Mouse (Mus musculus): Measurements from ENCODE around the gene Taf9.

The Taf9 gene

DNA sequence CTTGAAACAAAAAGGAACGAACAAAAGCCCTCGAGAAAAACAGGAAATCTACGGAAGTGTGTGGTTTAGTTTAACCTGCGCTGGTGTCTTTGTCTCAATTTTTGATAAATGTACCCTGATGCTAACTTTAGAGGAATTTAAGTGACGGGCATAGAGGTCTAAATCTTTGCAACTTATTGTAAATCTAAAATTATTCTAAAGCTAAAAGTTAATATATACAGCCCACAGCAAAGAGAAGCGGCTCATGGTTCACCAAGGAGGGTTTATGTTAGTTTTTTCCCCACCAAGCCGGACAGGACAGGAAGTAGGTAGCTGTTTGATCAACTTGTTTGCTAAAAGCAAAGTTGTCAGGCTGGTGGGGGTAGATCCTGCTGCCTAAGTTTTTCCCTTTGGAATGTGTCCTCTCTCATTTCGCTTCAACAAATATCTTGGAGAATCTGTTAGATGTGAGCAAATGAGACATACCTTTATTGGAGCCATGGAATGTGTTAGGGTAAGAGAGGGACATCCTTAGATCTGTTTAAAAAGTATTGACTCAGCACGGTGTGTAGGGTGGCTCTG is 18.9 kb downstream of the Taf9 start:
- no peak for DNase-seq

DNA sequence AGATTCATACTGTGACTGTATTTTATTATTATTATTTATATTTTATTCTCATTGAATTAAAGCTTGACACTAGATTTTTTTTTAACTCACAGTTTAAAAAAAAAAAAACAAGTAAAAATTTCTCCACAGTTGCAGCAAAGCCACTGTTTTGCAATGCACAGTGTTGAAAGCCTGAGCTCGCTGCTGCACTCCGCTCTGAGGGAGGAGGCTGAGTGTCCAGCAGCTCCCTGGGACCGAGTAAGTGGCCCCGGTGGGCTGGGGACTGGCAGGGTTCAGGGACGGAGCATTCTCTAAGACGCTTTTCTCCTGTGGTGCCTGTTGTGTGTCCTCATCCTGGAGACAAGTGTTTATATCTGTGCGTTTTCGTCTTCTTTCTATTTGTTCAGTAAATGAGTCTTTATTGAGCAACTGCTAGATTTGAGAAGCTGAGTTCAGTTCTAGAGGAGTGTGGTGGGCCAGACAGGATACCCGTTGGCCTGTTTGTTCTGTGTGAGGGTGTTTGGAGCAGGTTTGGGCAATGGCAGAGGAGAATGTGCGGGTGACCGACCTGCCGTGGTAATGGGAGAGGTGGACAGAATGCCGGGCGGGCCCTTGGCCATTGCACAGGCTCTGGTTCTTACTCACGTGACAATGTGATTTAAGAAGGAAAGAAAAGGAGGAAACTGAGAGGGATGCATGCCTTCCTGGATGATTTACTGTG is 24.7 kb downstream of the Taf9 start:
- no peak for DNase-seq

DNA sequence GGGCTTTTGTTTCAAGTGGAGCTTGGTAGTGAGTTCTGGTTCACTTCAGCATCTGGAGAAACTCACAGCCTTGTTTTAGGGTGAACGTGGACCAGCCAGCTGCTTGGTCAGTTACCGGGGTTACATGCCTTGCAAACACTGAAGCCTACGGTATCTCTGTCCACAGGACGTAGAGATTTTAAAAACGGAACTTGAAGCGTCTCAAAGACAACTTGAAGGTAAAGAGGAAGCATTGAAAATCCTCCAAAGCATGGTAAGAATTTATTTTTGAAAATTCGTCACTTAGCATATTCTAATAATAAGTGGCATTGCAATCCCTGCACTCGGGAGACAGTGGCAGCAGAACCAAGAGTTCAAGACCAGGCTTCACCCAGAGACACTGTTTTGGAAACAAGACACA is 30.2 kb downstream of the Taf9 start:
- DNase-seq = no peak

DNA sequence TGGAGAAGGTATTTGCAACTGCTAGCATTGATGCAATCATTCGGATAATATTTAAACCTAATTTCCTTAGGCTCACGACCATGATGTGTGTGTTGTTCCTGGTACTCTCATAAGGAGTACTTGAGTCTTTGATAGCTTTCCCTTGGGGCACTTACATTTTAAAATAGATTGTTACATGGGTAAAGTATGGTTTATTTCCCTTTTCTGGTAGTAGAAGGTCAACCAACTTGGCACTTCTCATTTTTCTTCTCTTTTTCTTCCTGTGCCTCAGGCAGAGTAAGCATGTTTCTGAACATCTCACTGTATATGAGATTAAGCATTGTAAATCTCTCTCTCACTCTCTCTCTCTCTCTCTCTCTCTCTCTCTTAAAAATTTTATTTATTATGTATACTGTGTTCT is 31.5 kb downstream of the Taf9 start:
- no peak for DNase-seq

DNA sequence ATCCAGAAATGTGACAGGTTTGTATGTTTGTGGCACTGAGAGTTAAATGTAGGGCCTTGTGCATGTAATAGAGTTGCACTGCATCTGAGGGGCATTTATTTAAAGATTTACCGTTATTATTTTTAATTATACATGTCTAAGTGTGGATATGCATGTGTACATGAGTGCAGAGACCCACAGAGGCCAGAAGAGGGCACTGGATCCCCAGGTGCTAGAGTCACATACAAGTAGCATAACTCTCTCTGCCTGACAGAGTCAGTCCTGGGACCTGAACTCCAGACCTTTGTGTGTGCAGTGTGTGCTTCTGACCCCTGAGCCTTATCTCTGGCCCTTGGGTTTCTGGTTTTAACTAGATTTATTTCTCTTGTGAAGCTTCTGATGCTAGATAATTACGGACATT is 33.0 kb downstream of the Taf9 start:
- DNase-seq = no peak

DNA sequence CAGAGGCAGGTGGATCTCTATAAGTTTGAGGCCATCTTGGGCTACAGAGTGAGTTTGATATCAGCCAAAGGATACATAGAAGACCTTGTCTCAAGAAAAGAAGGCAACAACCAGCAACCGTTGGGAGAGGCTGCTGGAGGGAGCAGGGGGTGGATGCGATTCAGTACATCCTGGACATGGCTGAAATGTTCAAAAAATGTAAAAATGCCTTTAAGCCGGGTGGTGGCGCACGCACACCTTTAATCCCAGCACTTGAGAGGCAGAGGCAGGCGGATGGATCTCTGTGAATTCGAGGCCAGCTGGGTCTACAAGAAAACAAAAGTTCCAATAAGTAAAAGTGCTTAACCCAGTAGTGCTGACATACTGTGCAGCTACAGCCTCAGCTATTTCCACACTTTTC is 36.1 kb downstream of the Taf9 start:
- DNase-seq = no peak

DNA sequence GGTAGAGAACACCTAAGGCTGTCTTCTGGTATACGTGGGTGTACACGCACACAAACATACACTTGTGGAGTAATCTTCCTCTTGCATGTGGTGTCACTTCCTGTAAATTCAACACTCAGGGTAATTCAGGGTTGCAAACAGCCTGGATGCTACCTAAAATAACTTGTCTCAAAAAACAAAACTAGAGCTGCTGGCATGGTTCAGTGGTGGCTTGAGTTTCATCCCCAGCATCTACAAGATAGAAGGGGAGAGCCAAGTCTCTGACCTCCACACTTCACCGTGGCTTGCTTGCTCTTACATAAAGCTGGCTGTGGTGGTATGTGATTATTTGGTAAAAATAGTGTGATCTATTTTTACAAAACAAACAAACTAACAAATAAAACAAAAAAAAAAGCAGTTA is 46.2 kb downstream of the Taf9 start:
- DNase-seq = no peak

DNA sequence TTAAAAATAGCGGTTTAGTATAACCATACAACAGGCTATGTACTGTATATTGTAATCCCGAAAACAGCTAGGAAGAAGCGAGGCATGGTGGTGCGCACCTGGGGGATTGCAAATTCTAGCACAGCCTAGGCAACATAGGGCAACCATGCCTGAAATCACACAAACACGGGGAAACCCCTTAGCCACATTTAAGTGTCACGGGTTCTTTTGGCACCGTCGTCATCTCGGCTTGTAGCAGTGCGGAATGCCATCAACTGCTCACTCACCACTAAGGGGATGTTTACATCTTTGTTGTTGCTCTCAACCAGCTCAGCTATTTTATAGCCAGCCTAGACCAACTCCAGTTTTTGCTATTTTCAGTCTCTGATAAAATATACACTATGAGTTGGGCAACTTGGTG is 47.5 kb downstream of the Taf9 start:
- DNase-seq = no peak

DNA sequence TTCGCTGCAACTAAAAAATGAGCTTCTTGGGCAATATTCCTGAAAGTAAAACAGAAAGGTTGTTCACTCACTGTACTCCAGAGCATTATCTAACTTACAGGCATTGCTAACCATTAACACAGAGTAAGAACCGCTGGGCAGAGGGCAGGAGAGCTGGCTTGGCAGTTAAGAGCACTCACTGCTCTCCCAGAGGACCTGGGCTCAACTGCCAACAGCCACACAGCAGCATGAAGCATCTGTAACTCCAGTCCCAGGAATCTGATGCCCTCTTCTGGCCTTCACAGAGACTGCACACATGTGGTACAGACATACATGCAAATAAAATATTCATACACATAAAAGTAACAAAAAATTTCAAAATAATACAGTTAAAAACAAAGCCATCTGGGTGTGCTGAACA is 52.1 kb downstream of the Taf9 start:
- no peak for DNase-seq
